Mouse (Mus musculus) kidney, adult 18-20 months (tissue): ENCODE measurements around the gene Ccdc43.

Experiments
- DNase-seq: peaks from one replicate; pipeline ENCODE4 v3.0.0; 2021

The Ccdc43 gene

GRCm38 (mm10) chr11:102663416-102663815, 34.2 kb downstream of the Ccdc43 start, which contains the start of gene Meioc:
TSS of gene Meioc (plus strand) at chr11:102663716.
- no peak for DNase-seq

GRCm38 (mm10) chr11:102656931-102657330, 40.7 kb downstream of the Ccdc43 start:
- DNase-seq = no peak

- no peak for DNase-seq
Measured at GRCm38 (mm10) chr11:102656326-102656926, 41.2 kb downstream of the Ccdc43 start.

- no peak for DNase-seq
Measured at GRCm38 (mm10) chr11:102655888-102656287, 41.7 kb downstream of the Ccdc43 start.

GRCm38 (mm10) chr11:102652844-102653243, 44.7 kb downstream of the Ccdc43 start:
- peak; percentile 9 for DNase-seq

- peak; percentile 57 for DNase-seq
Measured at GRCm38 (mm10) chr11:102651381-102651780, 46.2 kb downstream of the Ccdc43 start.

- DNase-seq = no peak
Measured at GRCm38 (mm10) chr11:102647885-102648284, 49.7 kb downstream of the Ccdc43 start.

- no peak for DNase-seq
Measured at GRCm38 (mm10) chr11:102646226-102646625, 51.4 kb downstream of the Ccdc43 start.

GRCm38 (mm10) chr11:102643891-102644382, 53.6 kb downstream of the Ccdc43 start:
- DNase-seq = peak; percentile 11

- DNase-seq = no peak
Measured at GRCm38 (mm10) chr11:102636887-102637286, 60.7 kb downstream of the Ccdc43 start.
